Mouse (Mus musculus): ENCODE results near the gene Tstd2.

Gene Tstd2

DNA sequence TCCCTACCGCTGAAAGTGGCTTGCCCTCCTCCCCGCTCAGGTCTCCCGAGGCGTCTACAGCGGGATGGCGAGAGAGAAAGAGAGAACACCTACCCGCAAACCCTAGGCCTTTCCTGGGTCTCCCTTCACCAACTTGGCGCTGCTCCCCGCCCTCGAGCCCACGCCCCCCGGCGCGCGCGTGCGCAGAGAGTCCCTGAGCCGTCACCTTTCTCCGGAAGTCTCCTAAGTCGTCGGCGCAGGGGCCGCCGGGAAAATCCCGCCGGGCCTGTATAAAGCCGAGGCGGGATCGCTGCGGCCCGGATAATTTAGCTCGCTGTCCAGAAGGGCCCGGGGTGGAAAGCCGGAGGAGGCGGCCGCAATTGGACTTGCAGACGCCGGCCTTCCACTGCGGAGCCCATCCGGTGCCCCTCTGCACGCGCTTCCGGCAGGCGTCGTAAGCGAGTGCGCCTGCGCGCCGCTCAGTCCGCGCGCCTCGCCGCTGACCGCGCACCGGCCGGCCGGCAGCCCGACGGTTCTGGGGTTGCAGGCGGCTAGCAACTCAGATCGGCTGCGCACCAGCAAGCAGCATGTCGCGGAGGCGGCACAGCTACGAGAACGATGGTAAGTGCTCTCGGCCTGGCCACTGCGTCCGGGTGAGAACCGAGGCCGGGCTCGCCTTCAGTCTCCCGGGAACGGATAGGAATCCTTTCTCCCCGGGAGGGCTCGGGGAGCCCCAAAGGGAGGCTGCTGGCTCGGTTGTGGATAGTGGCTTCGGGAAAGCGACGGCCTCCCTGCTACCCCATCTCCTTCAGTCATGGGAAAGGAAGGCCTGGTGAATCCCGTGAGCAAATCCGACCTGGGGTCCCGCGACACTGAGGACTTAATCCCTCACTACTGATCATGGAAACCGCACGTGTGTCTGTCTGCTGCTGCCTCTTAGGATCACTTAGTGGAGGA is at the start of gene Tstd2, which contains the start of gene Ncbp1:
Gene Tstd2, minus strand, starts transcription at position 408 of the 936 bp plus-strand sequence.
Gene Ncbp1, plus strand, starts transcription at position 327 of the 936 bp plus-strand sequence.
- DNase-seq: peak; percentile 91

GRCm38 (mm10) chr4:46186466-46186865 is 48.0 kb upstream of the Tstd2 start:
- DNase-seq: no peak

DNA sequence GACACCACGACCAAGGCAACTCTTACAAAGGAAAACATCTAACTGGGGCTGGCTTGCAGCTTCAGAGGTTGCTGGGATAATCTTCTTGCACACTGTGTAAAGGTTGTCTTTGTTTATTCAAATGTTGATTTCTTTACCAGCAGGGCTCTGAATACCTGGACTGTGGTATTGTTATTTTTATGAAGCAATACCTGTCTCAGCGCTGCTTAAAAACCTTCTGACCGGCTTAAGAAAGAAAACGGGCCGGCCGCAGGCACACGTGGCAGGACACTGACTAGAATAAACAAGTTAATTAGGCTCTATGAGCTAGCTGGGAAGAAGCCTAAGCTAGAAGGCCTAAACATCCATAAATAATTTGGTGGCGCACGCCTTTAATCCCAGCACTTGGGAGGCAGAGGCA is 47.4 kb upstream of the Tstd2 start:
- DNase-seq: no peak

- no peak for DNase-seq
Observed at GRCm38 (mm10) chr4:46185423-46185822, 46.9 kb upstream of the Tstd2 start.

DNA sequence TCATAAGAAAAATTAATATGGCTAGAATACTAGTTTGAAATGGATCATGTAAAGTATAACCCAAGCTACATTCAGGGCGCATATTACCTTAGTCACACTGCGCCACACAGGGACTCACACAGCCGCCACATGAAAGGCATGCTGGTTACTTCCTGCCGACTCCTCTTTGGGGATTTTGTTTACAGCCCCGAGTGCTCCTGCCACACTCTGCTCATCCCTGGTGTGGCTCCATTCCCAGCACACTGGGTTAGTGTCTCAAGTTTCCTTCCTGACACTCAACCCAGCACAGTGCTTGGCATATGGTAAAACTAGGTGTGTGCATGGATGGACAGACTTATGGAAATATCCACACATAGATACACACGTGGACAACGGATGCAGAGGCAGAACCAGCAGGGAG is 43.7 kb upstream of the Tstd2 start:
- no peak for DNase-seq

- no peak for DNase-seq
Observed at GRCm38 (mm10) chr4:46181168-46181567, 42.7 kb upstream of the Tstd2 start.

- DNase-seq: no peak
Observed at GRCm38 (mm10) chr4:46177496-46177895, 39.0 kb upstream of the Tstd2 start.

GRCm38 (mm10) chr4:46177018-46177417 is 38.5 kb upstream of the Tstd2 start:
- no peak for DNase-seq

DNA sequence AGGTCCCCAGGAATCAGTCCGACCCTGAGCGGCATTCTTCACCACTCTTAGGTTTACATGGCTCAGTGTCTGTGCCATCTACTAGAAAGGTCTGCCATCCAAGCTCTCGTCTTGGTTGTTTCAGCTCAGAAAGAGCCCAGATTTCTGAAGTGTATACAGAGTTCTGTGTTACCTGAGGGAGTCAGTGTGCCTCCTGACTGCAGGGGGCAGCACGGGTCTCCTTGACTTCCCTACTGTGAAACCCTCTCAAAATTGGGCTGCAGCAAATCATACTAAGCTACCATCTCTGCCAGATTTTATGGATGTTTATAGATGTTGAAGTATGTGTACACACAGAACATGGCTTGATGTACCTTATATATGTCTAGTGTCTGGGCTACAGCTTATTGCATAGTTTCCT is 37.8 kb upstream of the Tstd2 start:
- DNase-seq: no peak

DNA sequence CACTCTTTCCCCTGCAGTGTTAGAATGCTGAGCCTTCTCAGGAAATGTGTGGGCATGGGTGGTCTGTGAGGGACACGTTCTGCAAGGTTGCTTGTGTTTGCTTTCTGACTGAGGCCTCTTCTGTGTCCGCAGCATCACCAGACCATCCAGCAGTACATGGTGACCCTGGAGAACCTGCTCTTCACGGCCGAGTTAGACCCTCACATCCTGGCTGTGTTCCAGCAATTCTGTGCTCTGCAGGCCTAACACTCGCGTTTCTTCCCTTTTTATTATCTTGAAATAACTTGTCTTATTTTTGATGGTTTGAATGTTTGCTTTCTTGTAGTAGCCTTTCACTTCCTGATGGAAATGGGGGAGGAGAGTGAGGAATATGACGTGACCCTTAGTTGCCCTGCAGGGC is 33.3 kb upstream of the Tstd2 start:
- DNase-seq: no peak

- no peak for DNase-seq
Observed at GRCm38 (mm10) chr4:46165831-46166230, 27.3 kb upstream of the Tstd2 start.

DNA sequence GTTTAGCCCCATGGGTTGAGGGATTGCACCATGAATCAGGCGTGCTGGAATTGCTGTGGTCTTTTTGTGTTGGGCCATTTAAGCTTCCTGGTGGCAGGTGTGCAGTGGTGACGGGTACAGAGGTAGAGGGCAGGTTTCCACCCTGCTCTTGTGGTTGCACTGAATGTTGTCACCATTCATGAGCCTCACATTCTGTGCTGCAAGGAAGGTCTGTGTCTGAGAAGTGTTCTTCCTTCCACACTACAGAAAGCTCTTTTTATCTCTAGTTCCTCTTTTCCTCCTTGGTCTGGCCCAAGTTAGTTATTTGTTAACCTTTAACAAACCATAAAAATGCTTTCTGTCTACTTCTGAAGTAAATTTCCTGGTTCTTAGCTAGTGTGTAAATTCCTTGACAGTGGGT is 25.5 kb upstream of the Tstd2 start:
- no peak for DNase-seq

DNA sequence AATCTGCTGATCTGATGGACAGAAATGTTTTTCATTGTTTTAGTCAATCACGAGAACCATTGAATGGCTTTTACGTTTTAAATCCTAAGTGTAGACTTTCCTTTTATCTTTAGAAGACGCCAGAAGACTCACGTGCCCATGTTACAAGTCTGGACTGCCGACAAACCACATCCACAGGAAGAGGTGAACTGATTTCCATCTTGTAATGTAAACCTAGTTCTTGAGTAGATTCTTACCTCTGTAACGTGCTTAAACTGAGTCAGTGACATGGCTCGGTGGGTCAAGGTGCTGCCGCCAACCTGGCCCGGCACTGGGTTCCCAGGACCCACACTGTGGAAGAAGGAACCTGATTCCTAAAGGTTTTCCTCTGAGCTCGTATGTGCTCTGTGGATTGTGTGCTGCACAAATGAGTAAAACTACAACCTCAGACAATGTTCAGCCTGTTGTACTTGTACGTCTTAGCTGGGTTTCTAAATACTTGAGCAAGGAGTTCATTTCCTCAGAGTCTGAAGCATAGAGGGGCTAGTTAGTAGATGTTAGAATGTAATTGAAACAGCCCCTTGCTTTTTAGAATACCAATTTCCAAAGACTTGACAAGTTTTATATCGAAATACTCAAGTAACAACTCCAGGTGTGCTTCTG is 13.5 kb upstream of the Tstd2 start:
- no peak for DNase-seq

DNA sequence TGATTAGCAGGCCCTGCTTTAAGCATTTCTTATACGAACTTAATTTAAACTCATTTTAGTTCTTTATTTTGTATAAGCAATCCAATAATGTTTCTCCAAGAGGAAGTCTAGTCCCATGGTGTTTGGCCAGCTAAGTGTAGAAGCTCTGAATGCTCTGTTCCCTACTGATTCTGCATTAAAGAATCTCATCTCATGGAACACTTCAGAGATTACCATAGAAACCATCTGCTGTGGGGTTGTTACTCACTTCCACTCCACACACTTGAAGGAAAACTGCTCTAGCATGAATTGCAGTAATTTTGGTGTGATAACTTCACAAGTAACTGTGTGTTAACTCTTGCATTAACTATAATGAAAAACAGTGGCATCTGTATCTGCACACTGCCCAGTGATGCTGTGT is 8.4 kb upstream of the Tstd2 start:
- DNase-seq: peak; percentile 21

GRCm38 (mm10) chr4:46144323-46144722 is 5.8 kb upstream of the Tstd2 start:
- DNase-seq: no peak

DNA sequence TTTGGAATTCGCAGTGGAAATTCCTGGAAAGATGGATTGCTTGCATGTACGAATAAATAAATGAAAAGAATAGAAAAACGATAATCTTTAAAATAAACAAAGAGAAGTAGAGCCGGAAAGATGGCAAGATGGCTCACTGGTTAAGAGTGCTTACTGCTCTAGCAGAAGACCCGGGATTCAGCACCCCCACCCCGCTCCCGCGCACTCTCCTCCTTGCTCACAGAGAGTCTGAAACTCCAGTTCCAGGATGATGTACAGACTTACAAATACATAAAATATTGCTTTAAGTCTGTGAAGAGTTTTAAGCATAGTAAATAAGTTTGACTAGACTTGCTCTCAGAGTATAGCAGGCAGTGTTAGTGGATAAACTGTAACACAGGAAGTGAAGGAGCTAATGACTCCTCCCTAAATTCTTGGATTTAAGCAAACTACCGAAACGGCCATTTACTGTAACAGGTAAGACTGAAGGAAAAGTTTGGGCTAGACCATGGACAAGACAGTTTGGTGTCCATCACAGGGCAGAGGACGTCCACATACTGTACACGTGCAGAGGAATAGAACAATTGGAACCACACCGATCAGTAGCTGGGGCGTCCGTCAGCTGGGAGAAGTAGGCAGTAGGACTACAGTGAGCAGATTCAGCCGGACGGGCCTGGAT is 736 bp downstream of the Tstd2 start:
- no peak for DNase-seq

DNA sequence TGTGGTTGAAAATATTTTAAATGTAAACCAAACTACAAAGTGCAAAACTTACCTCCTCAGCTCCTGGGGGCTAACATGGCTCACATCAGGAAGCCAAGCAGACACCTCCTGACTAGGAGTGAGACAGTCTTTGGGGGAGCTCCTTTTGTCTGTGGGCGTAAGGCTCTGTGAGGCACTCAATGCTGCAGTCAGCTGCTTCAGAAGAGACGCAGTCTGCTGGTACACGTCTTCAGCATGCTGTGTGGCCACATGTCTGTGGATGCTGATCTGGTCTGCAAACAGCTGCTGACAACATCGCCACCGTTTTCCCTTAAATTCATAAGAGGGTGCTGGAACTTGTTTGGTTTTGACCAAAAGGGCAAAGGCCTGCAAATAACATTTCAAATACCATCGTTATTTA is 6.7 kb downstream of the Tstd2 start:
- peak; percentile 25 for DNase-seq

DNA sequence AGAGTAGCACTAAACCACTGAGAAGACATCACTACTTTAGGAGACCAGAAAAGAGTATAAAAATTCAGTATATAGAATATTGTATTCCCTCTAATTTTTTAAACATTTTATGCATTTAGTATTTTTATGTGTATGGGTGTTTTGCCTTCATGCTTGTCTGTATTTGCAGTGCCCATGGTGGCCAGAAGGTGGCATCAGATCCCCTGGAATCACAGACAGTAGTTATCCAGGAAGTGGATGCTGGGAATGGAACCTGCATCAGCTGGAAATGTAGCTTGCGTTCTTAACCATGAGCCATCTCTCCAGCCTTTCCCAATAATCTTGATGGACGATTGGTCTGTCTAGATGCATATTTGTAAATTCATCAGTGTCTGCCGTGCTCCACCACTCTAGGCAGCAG is 8.3 kb downstream of the Tstd2 start:
- no peak for DNase-seq

GRCm38 (mm10) chr4:46129311-46130004 is 9.0 kb downstream of the Tstd2 start:
- DNase-seq: peak; percentile 37

GRCm38 (mm10) chr4:46126541-46126940 is 12.0 kb downstream of the Tstd2 start:
- DNase-seq: peak; percentile 76

GRCm38 (mm10) chr4:46123358-46123757 is 15.1 kb downstream of the Tstd2 start:
- no peak for DNase-seq

- DNase-seq: no peak
Observed at GRCm38 (mm10) chr4:46120767-46121166, 17.7 kb downstream of the Tstd2 start.

- no peak for DNase-seq
Observed at GRCm38 (mm10) chr4:46119514-46120094, 18.9 kb downstream of the Tstd2 start.

Measured in right cerebral cortex, adult 18-20 months (tissue).